Mouse (Mus musculus) layer of hippocampus, postnatal 14 days (tissue): ENCODE measurements around the gene Adam33. TPM values are rescaled to one million over a fixed set of nuclear protein-coding genes. Genes with fewer than 3 reads are reported as not detected.

Experiments
- DNase-seq, 2 experiments: peaks; one replicate each; pipeline ENCODE4 v3.0.0; 2021 to 2022; ENCODE audit warnings: low spot score in 2 of 2, mixed read lengths in 1 of 2
- microRNA-seq, 2 experiments: library from miRNA; unstranded; fragments of <30 nt; microRNA quantifications; one replicate each; pipeline ENCODE4 v1.2.0; 2021
- total RNA-seq, 2 experiments: library from RNA; stranded (reverse); gene quantifications; 2 replicates each; pipeline ENCODE4 v1.2.3; 2021

Gene Adam33
- total RNA-seq, 2 experiments from 2014 or later, result 0.50 to 0.67 TPM

DNA sequence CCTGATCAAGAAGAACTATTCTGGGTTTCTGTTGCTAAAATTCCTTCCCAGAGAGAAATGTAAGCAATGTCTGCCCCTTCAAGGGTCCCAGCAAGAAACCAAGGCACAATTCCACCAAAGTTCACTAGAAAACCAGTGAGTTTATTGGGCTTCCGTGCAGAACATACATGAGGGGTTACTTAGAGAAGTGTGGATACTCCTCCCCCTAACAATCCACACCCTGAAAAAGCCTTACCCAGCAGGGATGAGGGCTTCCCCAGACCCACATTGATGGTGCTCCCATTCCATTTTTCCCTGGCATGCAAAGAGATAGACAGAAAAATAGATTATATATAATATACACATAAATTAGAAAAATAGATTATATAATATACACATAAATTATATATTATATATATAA lies 32.6 kb downstream of the Adam33 start:
- DNase-seq, result no peak

DNA sequence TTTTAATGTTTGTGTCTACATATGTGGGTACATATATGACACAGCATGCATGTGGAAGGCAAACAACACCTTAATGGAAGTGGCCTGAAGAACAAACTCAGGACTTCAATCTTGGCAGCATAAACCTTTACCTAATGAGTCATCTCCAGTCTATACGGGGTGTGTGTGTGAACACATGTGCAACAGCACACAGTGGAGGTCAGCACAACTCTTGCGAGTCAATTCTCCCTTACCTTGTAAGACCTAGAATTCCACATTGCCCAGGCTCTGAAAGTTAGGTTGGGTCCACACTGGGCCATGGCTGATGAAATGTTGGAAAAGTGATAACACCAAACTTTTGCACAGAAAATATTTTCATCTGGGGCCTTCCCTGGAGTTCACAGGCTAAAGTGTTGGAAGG lies 33.1 kb downstream of the Adam33 start:
- DNase-seq, result no peak

DNA sequence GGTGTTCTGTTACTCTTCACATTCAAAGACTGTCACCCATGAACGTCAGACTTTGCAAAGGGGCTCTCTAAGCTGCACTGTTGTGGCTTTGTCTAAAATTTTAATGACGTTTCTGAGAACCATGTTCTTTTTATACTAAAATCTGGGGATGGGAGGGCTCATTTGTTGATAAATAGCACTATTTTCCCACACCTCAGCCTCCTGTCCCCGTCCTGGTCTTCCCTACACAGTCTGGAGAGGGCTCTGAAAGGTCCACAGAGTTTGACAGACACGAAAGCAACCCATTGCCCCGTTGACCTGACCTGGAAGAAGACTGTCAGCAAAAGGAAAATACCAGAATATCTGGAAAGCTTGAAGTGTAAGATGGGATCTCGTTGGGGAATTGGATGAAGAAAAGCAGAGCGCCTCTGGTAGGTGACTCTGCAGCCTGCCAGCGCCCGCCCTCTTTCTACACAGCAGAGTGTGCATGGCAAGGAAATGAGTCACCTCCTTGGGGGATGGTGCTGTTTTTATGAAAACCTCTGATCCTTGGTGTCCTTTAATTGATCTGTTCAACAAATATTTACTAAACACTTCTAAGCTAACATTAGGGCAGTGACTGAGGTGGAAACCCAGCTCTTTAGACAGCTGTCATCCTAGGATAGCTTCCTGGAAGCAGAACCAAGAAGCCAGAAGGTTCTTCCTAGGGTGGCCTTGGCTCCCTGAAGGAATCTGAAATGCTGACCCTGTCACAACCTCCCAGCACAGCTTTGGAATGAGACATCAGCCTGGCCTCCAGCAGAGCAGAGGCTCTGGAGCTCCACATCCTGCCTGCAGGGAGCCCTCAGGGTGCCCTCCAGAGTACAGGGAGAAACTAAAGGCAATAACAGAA lies 34.3 kb downstream of the Adam33 start:
- DNase-seq, result no peak

DNA sequence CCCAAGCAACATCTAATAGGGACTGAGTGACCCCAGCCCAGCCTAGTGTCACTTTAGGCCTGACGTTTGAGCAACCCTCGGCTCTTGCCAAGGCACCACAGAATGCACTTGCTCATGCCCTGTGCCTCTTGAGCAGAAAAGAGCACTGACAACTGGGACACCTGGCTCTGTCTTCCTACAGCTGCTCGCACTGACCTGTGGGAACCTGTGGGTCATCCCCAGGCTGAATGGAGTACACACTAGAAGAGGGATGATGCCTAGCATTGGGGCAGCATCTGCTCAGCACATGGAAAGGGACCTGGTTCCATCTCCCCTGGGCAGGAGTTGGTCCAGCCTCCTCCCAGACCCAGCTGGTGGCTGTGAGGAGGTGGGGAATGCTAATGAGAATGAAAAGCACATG lies 36.7 kb downstream of the Adam33 start:
- no peak for DNase-seq

DNA sequence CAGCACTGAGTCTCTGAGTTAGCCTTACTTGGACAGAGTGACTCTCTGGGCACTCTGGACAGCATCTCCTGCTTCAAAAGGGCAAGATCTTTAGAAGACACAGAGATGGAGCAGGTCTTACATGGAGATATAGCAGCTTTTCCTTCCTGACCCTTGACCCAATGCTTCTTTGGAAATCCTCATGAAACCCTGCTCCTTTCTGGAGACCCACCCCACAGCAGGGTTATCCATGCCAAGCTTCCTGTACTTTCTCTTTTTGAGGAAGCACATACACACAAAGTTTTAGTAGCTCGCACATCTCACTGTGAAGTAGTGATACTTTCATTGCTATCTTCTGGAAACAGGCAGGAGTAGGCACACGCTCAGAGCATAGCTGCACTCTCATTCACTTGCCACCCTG lies 38.4 kb downstream of the Adam33 start:
- DNase-seq, result no peak

DNA sequence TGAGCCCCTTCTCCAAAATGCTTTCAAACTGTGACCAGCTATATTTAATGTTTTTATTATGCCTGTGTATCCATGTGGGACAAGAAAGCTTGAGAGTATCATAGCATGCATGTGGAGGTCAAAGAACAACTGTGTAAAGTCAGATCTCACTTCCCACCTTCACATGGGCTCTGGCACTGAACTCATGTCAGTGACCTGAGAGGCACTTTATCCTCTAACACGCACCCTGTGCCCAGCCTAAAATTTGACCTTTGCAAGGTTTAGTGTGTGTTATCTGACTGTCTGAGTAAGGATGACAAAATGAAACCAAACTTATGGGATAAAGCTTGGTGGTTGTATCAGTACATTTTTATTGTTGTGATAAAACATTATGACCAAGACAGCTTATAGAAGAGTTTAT lies 53.0 kb downstream of the Adam33 start:
- no peak for DNase-seq

DNA sequence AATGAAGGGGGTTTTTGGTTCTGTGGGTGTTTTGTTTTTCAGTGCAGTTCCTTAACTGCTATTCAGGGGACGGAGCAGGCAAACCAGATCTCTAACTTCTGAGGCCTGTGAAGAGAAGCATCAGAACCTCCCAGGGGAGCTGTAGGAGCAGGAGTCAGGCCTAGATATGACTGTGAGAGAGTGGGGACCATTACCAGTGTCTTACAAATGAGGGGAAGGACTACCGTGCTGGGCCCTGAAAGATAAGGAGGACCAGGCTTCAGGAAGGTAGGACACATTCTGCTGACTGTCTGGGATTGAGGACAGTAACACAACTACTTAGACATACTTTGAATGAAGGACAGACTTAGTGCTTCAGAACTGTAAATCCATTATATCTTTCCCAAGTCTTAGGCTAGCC lies 54.5 kb downstream of the Adam33 start:
- DNase-seq, result no peak

Small RNA genes within 50 kb of the gene (microRNA-seq; reads per million reads assigned to microRNA genes)
- gene Mir6973b, result 0 reads per million in 2 experiments

Other genes starting within 250 kb of the Adam33 start
- 10 to 100 TPM; 80.0 to 83.6 TPM for gene 4930402H24Rik, start 157.4 kb downstream of the Adam33 start, total RNA-seq
- gene Atrn, start 157.3 kb downstream of the Adam33 start, total RNA-seq, result 100 to 1,000 TPM; 117 to 122 TPM
- 10 to 100 TPM; 52.8 to 56.6 TPM for gene Gfra4, start 20.7 kb downstream of the Adam33 start, total RNA-seq
- under 1 TPM; 0.55 to 0.57 TPM for gene Siglec1, start 23.0 kb upstream of the Adam33 start, total RNA-seq
- gene Hspa12b, start 63.5 kb upstream of the Adam33 start, total RNA-seq, result 10 to 100 TPM in 1 of 2 experiments, 1 to 10 TPM in 1; 8.8 to 12.5 TPM
- not detected for gene Gm11037, start 69.7 kb upstream of the Adam33 start, total RNA-seq
- 10 to 100 TPM; 64.5 to 64.6 TPM for gene 1700037H04Rik, start 96.3 kb upstream of the Adam33 start, total RNA-seq
- gene Cenpb, start 116.3 kb upstream of the Adam33 start, total RNA-seq, result 100 to 1,000 TPM; 102 to 109 TPM
- gene Cdc25b, start 123.1 kb upstream of the Adam33 start, total RNA-seq, result 10 to 100 TPM; 17.3 to 20.8 TPM
- 10 to 100 TPM; 16.2 to 18.0 TPM for gene Spef1, start 123.5 kb upstream of the Adam33 start, total RNA-seq
- 10 to 100 TPM; 25.4 to 26.2 TPM for gene Ap5s1, start 143.3 kb upstream of the Adam33 start, total RNA-seq
- 1 to 10 TPM; 8.4 to 9.9 TPM for gene Mavs, start 170.2 kb upstream of the Adam33 start, total RNA-seq
- 10 to 100 TPM; 58.3 to 60.1 TPM for gene Pank2, start 198.7 kb upstream of the Adam33 start, total RNA-seq